Mouse (Mus musculus): ENCODE data around the gene Odf4.
"Not testable (repeated sequence)": the region's sequence is repeated elsewhere in the genome, so short reads cannot be mapped to it uniquely, and the experiment has no call there.

The Odf4 gene

GRCm38 (mm10) chr11:68946001-68946400 lies 19.1 kb upstream of the Odf4 start:
- DNase-seq = no peak

- DNase-seq = no peak
These were observed 18.4 kb upstream of the Odf4 start for GRCm38 (mm10) chr11:68945245-68945644.

GRCm38 (mm10) chr11:68942731-68943130 lies 15.8 kb upstream of the Odf4 start:
- no peak for DNase-seq

- no peak for DNase-seq
These were observed 13.6 kb upstream of the Odf4 start for GRCm38 (mm10) chr11:68940516-68940915.

- peak; percentile 90 for DNase-seq
These were observed 12.8 kb upstream of the Odf4 start for GRCm38 (mm10) chr11:68939451-68940304.

- DNase-seq = not testable (repeated sequence)
These were observed 10.1 kb upstream of the Odf4 start for GRCm38 (mm10) chr11:68936951-68937350.

GRCm38 (mm10) chr11:68933885-68934507 lies 7.1 kb upstream of the Odf4 start:
- no peak for DNase-seq

GRCm38 (mm10) chr11:68929947-68930346 lies 3.1 kb upstream of the Odf4 start:
- DNase-seq = no peak

GRCm38 (mm10) chr11:68924749-68925148 lies 2.1 kb downstream of the Odf4 start:
- DNase-seq = no peak

- DNase-seq = no peak
These were observed 3.7 kb downstream of the Odf4 start for GRCm38 (mm10) chr11:68923191-68923590.

GRCm38 (mm10) chr11:68914566-68914965 lies 12.3 kb downstream of the Odf4 start:
- no peak for DNase-seq

- DNase-seq = peak in 1 of 2 experiments; percentile 63
These were observed 15.2 kb downstream of the Odf4 start for GRCm38 (mm10) chr11:68911531-68912177.

- DNase-seq = no peak
These were observed 17.9 kb downstream of the Odf4 start for GRCm38 (mm10) chr11:68908846-68909503.

- DNase-seq = no peak
These were observed 19.6 kb downstream of the Odf4 start for GRCm38 (mm10) chr11:68907251-68907650.

- DNase-seq = no peak
These were observed 20.5 kb downstream of the Odf4 start for GRCm38 (mm10) chr11:68906461-68906790.

- no peak for DNase-seq
These were observed 21.0 kb downstream of the Odf4 start for GRCm38 (mm10) chr11:68905665-68906460.

GRCm38 (mm10) chr11:68905138-68905531 lies 21.7 kb downstream of the Odf4 start:
- no peak for DNase-seq

GRCm38 (mm10) chr11:68904375-68905137 lies 22.3 kb downstream of the Odf4 start:
- DNase-seq = peak in 1 of 2 experiments; percentile 83

GRCm38 (mm10) chr11:68903775-68904174 lies 23.1 kb downstream of the Odf4 start:
- no peak for DNase-seq

GRCm38 (mm10) chr11:68902823-68903222 lies 24.1 kb downstream of the Odf4 start:
- no peak for DNase-seq

- no peak for DNase-seq
These were observed 24.5 kb downstream of the Odf4 start for GRCm38 (mm10) chr11:68902367-68902766.

GRCm38 (mm10) chr11:68902047-68902364 lies 24.9 kb downstream of the Odf4 start:
- DNase-seq = no peak

Measured in lung, postnatal 4 days (tissue).